Mouse (Mus musculus): ENCODE data around the gene Mgat5.

DNA sequence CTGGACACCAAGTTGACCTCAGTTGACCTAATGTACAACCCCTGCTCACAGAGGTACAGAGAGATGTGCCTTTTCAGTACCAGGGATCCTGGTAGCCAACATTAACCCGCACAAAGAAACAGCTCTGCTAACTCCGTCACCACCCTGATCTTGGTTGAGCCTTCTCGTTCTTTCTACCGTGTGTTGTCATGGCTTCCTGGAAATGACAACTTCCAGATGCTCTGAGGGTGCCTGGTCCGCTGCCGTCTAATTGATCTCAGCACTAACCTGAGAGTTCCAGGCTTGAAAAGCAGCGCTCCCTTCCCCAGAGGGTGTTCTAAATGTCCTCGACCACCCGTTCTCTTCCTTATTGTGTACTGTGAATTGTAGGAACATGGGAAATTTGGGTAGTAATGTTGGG, 112.7 kb downstream of the Mgat5 start:
- no peak for TF ChIP-seq GATA1 (IDR thresholded peaks at IDR 0.05; ENCODE audit: low read length)
- no peak for TF ChIP-seq TAL1 (IDR thresholded peaks at IDR 0.05; ENCODE audit: low read length)

Measured in erythroblast, embryonic 14.5 days (primary cell).